12 mouse cellular contexts compared by ENCODE assay signal in the genomic region with DNA sequence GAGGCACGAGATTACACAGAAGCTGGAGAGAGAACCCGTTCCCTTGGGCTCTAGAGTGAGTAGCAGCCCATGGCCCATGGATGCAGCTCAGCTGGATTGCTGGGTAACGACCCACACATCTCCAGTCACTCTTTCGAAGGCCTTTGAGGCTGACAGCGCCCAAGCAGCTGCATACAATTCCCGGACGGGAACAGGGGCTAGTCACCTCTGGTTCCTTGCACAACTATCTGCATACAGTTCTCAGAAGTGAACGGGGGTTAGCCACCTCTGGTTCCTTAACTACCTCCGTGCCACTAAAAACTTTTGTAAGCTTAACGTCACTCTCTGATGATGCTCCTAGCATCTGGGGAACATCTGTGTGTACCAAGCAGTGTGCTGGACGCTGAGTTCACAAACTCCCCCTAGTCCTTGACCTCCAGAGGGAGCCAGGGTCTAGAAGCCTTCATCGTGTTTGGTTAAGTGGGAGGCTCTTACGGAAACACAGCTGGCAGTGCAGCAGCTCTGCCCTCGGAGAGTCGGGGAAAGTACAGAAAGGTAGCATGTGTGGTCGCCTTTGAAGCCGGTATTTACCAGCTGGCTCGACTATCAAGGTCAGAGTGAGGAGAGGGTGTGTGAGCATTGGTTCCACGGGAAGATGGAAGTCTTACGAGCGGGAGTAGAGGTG. TPM values are rescaled to one million over a fixed set of nuclear protein-coding genes. Genes with fewer than 3 reads are reported as not detected.
DNase-seq lines count a peak whose midpoint lies in the region; ATAC-seq and TF ChIP-seq lines count a peak whose summit lies in the region.
"Had no signal": no experiment of that assay in that cellular context is flagged by ENCODE, and none has a peak within 500 bp of the region (broad histone marks: within the 10 kb centered on the region; RNA-seq: fewer than 3 reads in every experiment).

No protein-coding gene starts in this region.

- TF ChIP-seq EP300 in liver, postnatal 0 days (IDR thresholded peaks at IDR 0.05; ENCODE audit: low read depth): no peak
- no peak for TF ChIP-seq EP300 in stomach, postnatal 0 days (optimal IDR thresholded peaks at IDR 0.05)

- no peak overlapping the region for H3K4me3 ChIP-seq in hindbrain, embryonic 10.5 days
- no peak overlapping the region for H3K4me3 ChIP-seq in hindbrain, embryonic 16.5 days (ENCODE audit: low read length)
- H3K4me3 ChIP-seq in neural tube, embryonic 15.5 days (replicated peaks): no peak overlapping the region
- no peak overlapping the region for H3K4me3 ChIP-seq in liver, postnatal 0 days (ENCODE audit: low read depth, low read length)
- no peak overlapping the region for H3K4me3 ChIP-seq in stomach, postnatal 0 days (ENCODE audit: low read depth, low read length)
- H3K4me3 ChIP-seq: forebrain, embryonic 10.5 days; hindbrain, embryonic 15.5 days had no signal

- H3K27me3 ChIP-seq in hindbrain, embryonic 10.5 days (ENCODE audit: insufficient read depth, poor library complexity, severe bottlenecking): no peaks in the 10 kb centered on the region
- H3K27me3 ChIP-seq in hindbrain, embryonic 16.5 days (replicated peaks; ENCODE audit: control insufficient read depth, insufficient read depth, low read length): no peaks in the 10 kb centered on the region
- no peaks in the 10 kb centered on the region for H3K27me3 ChIP-seq in neural tube, embryonic 15.5 days (replicated peaks)
- no peaks in the 10 kb centered on the region for H3K27me3 ChIP-seq in liver, postnatal 0 days (ENCODE audit: insufficient read depth, low read length)
- no peaks in the 10 kb centered on the region for H3K27me3 ChIP-seq in stomach, postnatal 0 days (ENCODE audit: control insufficient read depth, insufficient read depth, low read length)
- H3K27me3 ChIP-seq: hindbrain, embryonic 15.5 days had no signal

- H3K4me1 ChIP-seq in hindbrain, embryonic 10.5 days (replicated peaks): peaks cover 15% of the 10 kb centered on the region
- H3K4me1 ChIP-seq in hindbrain, embryonic 16.5 days (ENCODE audit: control insufficient read depth, insufficient read depth, low read depth, low read length): peaks cover 3% of the 10 kb centered on the region; the same call in 1 of the 2 replicates
- H3K4me1 ChIP-seq in neural tube, embryonic 15.5 days: 0 out of 2 replicates have a peak, but pooled peaks cover 4% of the 10 kb centered on the region
- no peaks in the 10 kb centered on the region for H3K4me1 ChIP-seq in liver, postnatal 0 days (ENCODE audit: insufficient read depth)
- H3K4me1 ChIP-seq in stomach, postnatal 0 days (replicated peaks; ENCODE audit: control insufficient read depth, insufficient read depth): no peaks in the 10 kb centered on the region
- H3K4me1 ChIP-seq: hindbrain, embryonic 15.5 days had no signal

- no peak for TF ChIP-seq CTCF in liver, postnatal 0 days (IDR thresholded peaks at IDR 0.05; ENCODE audit: low read depth)
- TF ChIP-seq CTCF in stomach, postnatal 0 days (IDR thresholded peaks at IDR 0.05; ENCODE audit: low read depth): no peak

- no peak overlapping the region for H3K4me2 ChIP-seq in hindbrain, embryonic 16.5 days (ENCODE audit: low read length)
- no peak overlapping the region for H3K4me2 ChIP-seq in neural tube, embryonic 15.5 days
- no peak overlapping the region for H3K4me2 ChIP-seq in liver, postnatal 0 days (ENCODE audit: low read depth, low read length)
- no peak overlapping the region for H3K4me2 ChIP-seq in stomach, postnatal 0 days (replicated peaks; ENCODE audit: low read depth)
- H3K4me2 ChIP-seq: hindbrain, embryonic 15.5 days had no signal

- H3K9ac ChIP-seq in hindbrain, embryonic 16.5 days (ENCODE audit: low read depth, low read length): no peak overlapping the region
- no peak overlapping the region for H3K9ac ChIP-seq in neural tube, embryonic 15.5 days (replicated peaks)
- no peak overlapping the region for H3K9ac ChIP-seq in liver, postnatal 0 days (replicated peaks)
- H3K9ac ChIP-seq in stomach, postnatal 0 days (ENCODE audit: low read length): no peak overlapping the region
- H3K9ac ChIP-seq: hindbrain, embryonic 15.5 days had no signal

- DNase-seq in hindbrain, embryonic 10.5 days (ENCODE audit: low spot score): peak; percentile 18
- DNase-seq in neural tube, embryonic 10.5 days (ENCODE audit: extremely low spot score, low spot score): peak; percentile 43
- no peak for DNase-seq in liver, postnatal 0 days
- DNase-seq in stomach, postnatal 0 days (ENCODE audit: low spot score): peak; percentile 34
- no peak for DNase-seq in heart, postnatal 4 days
- DNase-seq in adrenal gland, postnatal 14 days: no peak
- DNase-seq: cerebellum, adult 11 months; kidney, postnatal 36 days had no signal

- no peak for ATAC-seq in hindbrain, embryonic 16.5 days
- ATAC-seq in neural tube, embryonic 15.5 days (ENCODE audit: low FRiP score): no peak
- peak; percentile 72 for ATAC-seq in liver, postnatal 0 days
- ATAC-seq in stomach, postnatal 0 days (ENCODE audit: low FRiP score, low TSS enrichment): peak; percentile 62

- H3K36me3 ChIP-seq in hindbrain, embryonic 10.5 days: no peaks in the 10 kb centered on the region
- no peaks in the 10 kb centered on the region for H3K36me3 ChIP-seq in hindbrain, embryonic 16.5 days (ENCODE audit: control insufficient read depth, insufficient read depth, low read length)
- H3K36me3 ChIP-seq in neural tube, embryonic 15.5 days: no peaks in the 10 kb centered on the region
- peaks cover 8% of the 10 kb centered on the region; the same call in 1 of the 2 replicates for H3K36me3 ChIP-seq in liver, postnatal 0 days (replicated peaks; ENCODE audit: insufficient read depth, low read length)
- H3K36me3 ChIP-seq in stomach, postnatal 0 days (ENCODE audit: control insufficient read depth, insufficient read depth, low read length): no peaks in the 10 kb centered on the region
- H3K36me3 ChIP-seq: forebrain, embryonic 10.5 days; hindbrain, embryonic 15.5 days had no signal

- H3K27ac ChIP-seq in hindbrain, embryonic 10.5 days: no peak overlapping the region
- no peak overlapping the region for H3K27ac ChIP-seq in hindbrain, embryonic 16.5 days (ENCODE audit: low read depth, low read length)
- H3K27ac ChIP-seq in neural tube, embryonic 15.5 days (replicated peaks): no peak overlapping the region
- H3K27ac ChIP-seq in liver, postnatal 0 days (ENCODE audit: low read depth): no peak overlapping the region
- no peak overlapping the region for H3K27ac ChIP-seq in stomach, postnatal 0 days (replicated peaks)
- H3K27ac ChIP-seq: forebrain, embryonic 10.5 days; hindbrain, embryonic 15.5 days had no signal

- no peaks in the 10 kb centered on the region for H3K9me3 ChIP-seq in hindbrain, embryonic 10.5 days
- no peaks in the 10 kb centered on the region for H3K9me3 ChIP-seq in hindbrain, embryonic 16.5 days (ENCODE audit: control insufficient read depth, low read length)
- no peaks in the 10 kb centered on the region for H3K9me3 ChIP-seq in neural tube, embryonic 15.5 days (replicated peaks)
- H3K9me3 ChIP-seq in liver, postnatal 0 days (ENCODE audit: low read length): no peaks in the 10 kb centered on the region
- H3K9me3 ChIP-seq in stomach, postnatal 0 days (ENCODE audit: control insufficient read depth, low read length): no peaks in the 10 kb centered on the region
- H3K9me3 ChIP-seq: forebrain, embryonic 10.5 days; hindbrain, embryonic 15.5 days had no signal

- WGBS in hindbrain, embryonic 10.5 days: 75% methylated on average over 21 of the region's 21 CpGs
- 80% methylated on average over 21 of the region's 21 CpGs for WGBS in hindbrain, embryonic 16.5 days
- 80% methylated on average over 21 of the region's 21 CpGs for WGBS in neural tube, embryonic 15.5 days
- 68% methylated on average over 21 of the region's 21 CpGs for WGBS in liver, postnatal 0 days (ENCODE audit: insufficient replicate concordance)
- 45% methylated on average over 21 of the region's 21 CpGs for WGBS in stomach, postnatal 0 days

RNA-seq across cellular contexts. Expression of gene Dap, which starts 34.0 kb away (rescaled TPM):
- 38.3 and 41.9 TPM in 2 replicates for polyA plus RNA-seq in hindbrain, embryonic 10.5 days (2016; fragmentation: Nextera tagmentation; extraction: Ambion mirVana)
- polyA plus RNA-seq in hindbrain, embryonic 16.5 days (2015; fragmentation: Nextera tagmentation; extraction: Ambion mirVana): 20.9 and 24.8 TPM in 2 replicates
- polyA plus RNA-seq in neural tube, embryonic 15.5 days (2015; fragmentation: Nextera tagmentation; extraction: Ambion mirVana): 28.2 and 35.3 TPM in 2 replicates
- polyA plus RNA-seq in liver, postnatal 0 days (2015; fragmentation: Nextera tagmentation; extraction: Ambion mirVana): 75.9 and 77.8 TPM in 2 replicates
- polyA plus RNA-seq in stomach, postnatal 0 days (2015; fragmentation: Nextera tagmentation; extraction: Ambion mirVana): 114 and 120 TPM in 2 replicates
- total RNA-seq in heart, postnatal 4 days (2021): 10 to 100 TPM; 43.5 to 46.5 TPM
- 66.7 and 81.4 TPM in 2 replicates for total RNA-seq in adrenal gland, postnatal 14 days (2021)

Comparison
In these comparisons a context has a peak if more than half of its experiments do, and no peak if none do; other contexts are left out.
1. DNase-seq: peak in hindbrain, embryonic 10.5 days (single experiment), neural tube, embryonic 10.5 days (single experiment) and stomach, postnatal 0 days (single experiment); none in liver, postnatal 0 days (single experiment), heart, postnatal 4 days (single experiment) and adrenal gland, postnatal 14 days (single experiment).
2. ATAC-seq: peak in liver, postnatal 0 days (single experiment) and stomach, postnatal 0 days (single experiment); none in hindbrain, embryonic 16.5 days (single experiment) and neural tube, embryonic 15.5 days (single experiment).